In genomic region chr5:32614691-32615090, GRCm38 (mm10) we compare ENCODE assay signal across 8 mouse cellular contexts. TPM values are rescaled to one million over a fixed set of nuclear protein-coding genes. Genes with fewer than 3 reads are reported as not detected.
DNase-seq lines count a peak whose midpoint lies in the region; ATAC-seq and TF ChIP-seq lines count a peak whose summit lies in the region.

No protein-coding gene starts in this region.

- DNase-seq in lung, embryonic 14.5 days = peak; percentile 16
- no peak for DNase-seq in lung, postnatal 25 days (ENCODE audit: low spot score)
- peak; percentile 28 to 44 for DNase-seq in cerebellum, postnatal 25 days
- DNase-seq in left cerebral cortex, postnatal 25 days (ENCODE audit: low spot score in 2 of 2) = peak; percentile 59 to 85
- DNase-seq in embryo, embryonic 9.5 days (ENCODE audit: extremely low spot score) = no peak
- DNase-seq in thymus, postnatal 25 days = no peak
- DNase-seq in testis, postnatal 10 days (ENCODE audit: low spot score) = no peak

- no peak for TF ChIP-seq CTCF in lung, embryonic 14.5 days (IDR thresholded peaks at IDR 0.05; ENCODE audit: low read depth)

- H3K4me3 ChIP-seq in lung, embryonic 14.5 days (ENCODE audit: low read depth, low read length) = no peak overlapping the region
- peak overlapping the region; percentile 11; the same call in 1 of the 2 replicates for H3K4me3 ChIP-seq in heart, embryonic 15.5 days

- H3K4me2 ChIP-seq in lung, embryonic 14.5 days = peak overlapping the region; percentile 23
- H3K4me2 ChIP-seq in heart, embryonic 15.5 days = peak overlapping the region; percentile 36

- H3K27ac ChIP-seq in lung, embryonic 14.5 days (ENCODE audit: low read depth) = peak overlapping the region; percentile 44
- peak overlapping the region; percentile 82 for H3K27ac ChIP-seq in heart, embryonic 15.5 days

- H3K9ac ChIP-seq in lung, embryonic 14.5 days = no peak overlapping the region
- H3K9ac ChIP-seq in heart, embryonic 15.5 days = no peak overlapping the region

- H3K27me3 ChIP-seq in lung, embryonic 14.5 days (ENCODE audit: insufficient read depth, low read length) = no peaks in the 10 kb centered on the region
- H3K27me3 ChIP-seq in heart, embryonic 15.5 days = no peaks in the 10 kb centered on the region

- H3K36me3 ChIP-seq in lung, embryonic 14.5 days (ENCODE audit: insufficient read depth) = no peaks in the 10 kb centered on the region
- no peaks in the 10 kb centered on the region for H3K36me3 ChIP-seq in heart, embryonic 15.5 days

- H3K4me1 ChIP-seq in lung, embryonic 14.5 days (ENCODE audit: insufficient read depth) = 0 out of 2 replicates have a peak, but pooled peaks cover 3% of the 10 kb centered on the region
- peaks cover 16% of the 10 kb centered on the region for H3K4me1 ChIP-seq in heart, embryonic 15.5 days (replicated peaks)

- 52% methylated on average over 4 of the region's 4 CpGs for WGBS in lung, embryonic 14.5 days
- 25% methylated on average over 4 of the region's 4 CpGs for WGBS in heart, embryonic 15.5 days

- ATAC-seq in lung, embryonic 14.5 days (ENCODE audit: insufficient read depth) = no peak
- no peak for ATAC-seq in heart, embryonic 15.5 days (replicated peaks; ENCODE audit: insufficient number of reproducible peaks, insufficient read depth, low FRiP score, low read depth)

- intact Hi-C loops in left cerebral cortex, postnatal 25 days (cut with DNase I) = no loop called here

- H3K9me3 ChIP-seq in lung, embryonic 14.5 days (ENCODE audit: low read depth, low read length) = no peaks in the 10 kb centered on the region
- no peaks in the 10 kb centered on the region for H3K9me3 ChIP-seq in heart, embryonic 15.5 days (replicated peaks)

RNA-seq across cellular contexts. Expression of gene Yes1, which starts 3.7 kb away (rescaled TPM):
- polyA plus RNA-seq in lung, embryonic 14.5 days (2014; fragmentation: Nextera tagmentation; extraction: Ambion mirVana) = 47.1 and 49.7 TPM in 2 replicates
- polyA plus RNA-seq in heart, embryonic 15.5 days (2015; fragmentation: Nextera tagmentation; extraction: Ambion mirVana) = 22.5 and 23.7 TPM in 2 replicates
- 10 to 100 TPM; 12.5 to 13.4 TPM for total RNA-seq in left cerebral cortex, postnatal 25 days (2021)

Comparison
In these comparisons a context has a peak if more than half of its experiments do, and no peak if none do; other contexts are left out.
1. DNase-seq: peak in lung, embryonic 14.5 days (single experiment), cerebellum, postnatal 25 days (2 of 2) and left cerebral cortex, postnatal 25 days (2 of 2); none in lung, postnatal 25 days (single experiment), embryo, embryonic 9.5 days (single experiment), thymus, postnatal 25 days (single experiment) and testis, postnatal 10 days (single experiment).